Mouse (Mus musculus) limb, embryonic 14.5 days (tissue): Measurements from ENCODE around the gene Spdl1. TPM values are rescaled to one million over a fixed set of nuclear protein-coding genes. Genes with fewer than 3 reads are reported as not detected.

Experiments
- ATAC-seq: fragments of 200-750 bp; cut with Nextera tagmentation; 2 replicates; pipeline ENCODE4 v1.8.0; 2017; ENCODE audit warnings: low read depth, moderate number of reproducible peaks, moderate TSS enrichment; ENCODE audit not compliant: low FRiP score
- DNase-seq: peaks from one replicate; pipeline ENCODE4 v3.0.0-alpha.2; 2015; ENCODE audit warnings: low spot score
- H3K27ac ChIP-seq: fragments of 300-500 bp; sonication (generic); replicated peaks from 2 replicates; pipeline ENCODE4 v1.5.1; 2014; ENCODE audit warnings: low read depth, mild to moderate bottlenecking, low read length, moderate library complexity, mixed read lengths
- H3K27me3 ChIP-seq: fragments of 300-500 bp; sonication (generic); 2 replicates; pipeline ENCODE4 v1.6.1; 2014; ENCODE audit warnings: low read length, mixed read lengths; ENCODE audit not compliant: control insufficient read depth, insufficient read depth
- H3K36me3 ChIP-seq: fragments of 300-500 bp; sonication (generic); 2 replicates; pipeline ENCODE4 v1.6.1; 2014; ENCODE audit warnings: mild to moderate bottlenecking, low read length, moderate library complexity, mixed read lengths; ENCODE audit not compliant: control insufficient read depth, insufficient read depth
- H3K4me1 ChIP-seq: fragments of 300-500 bp; sonication (generic); 2 replicates; pipeline ENCODE4 v1.6.1; 2014; ENCODE audit warnings: antibody characterized with exemption, low read length, mixed read lengths; ENCODE audit not compliant: control insufficient read depth, insufficient read depth
- H3K4me2 ChIP-seq: fragments of 300-500 bp; sonication (generic); replicated peaks from 2 replicates; pipeline ENCODE4 v1.6.1; 2014; ENCODE audit warnings: low read depth, mild to moderate bottlenecking, low read length, moderate library complexity; ENCODE audit not compliant: severe bottlenecking
- H3K4me3 ChIP-seq: fragments of 300-500 bp; sonication (generic); replicated peaks from 2 replicates; pipeline ENCODE4 v1.5.1; 2014; ENCODE audit warnings: low read length
- H3K9ac ChIP-seq: fragments of 300-500 bp; sonication (generic); 2 replicates; pipeline ENCODE4 v1.6.1; 2014; ENCODE audit warnings: mild to moderate bottlenecking, low read depth, low read length, moderate library complexity; ENCODE audit not compliant: severe bottlenecking
- H3K9me3 ChIP-seq: fragments of 300-500 bp; sonication (generic); 2 replicates; pipeline ENCODE4 v1.6.1; 2016; ENCODE audit warnings: low read length; ENCODE audit not compliant: control insufficient read depth
- POLR2A ChIP-seq: fragments of 200-500 bp; IDR thresholded peaks from 2 replicates; pipeline ENCODE4 v1.8.0; 2012; ENCODE audit warnings: inconsistent platforms, mild to moderate bottlenecking, moderate library complexity, borderline replicate concordance; ENCODE audit not compliant: insufficient read depth, insufficient read length; ENCODE audit errors: extremely low read depth
- WGBS: fragments of 180-500 bp; shearing (Covaris S2); extraction: QIAGEN DNeasy Blood & Tissue Kit; methylation state at CpG from one replicate; pipeline ENCODE4 v1.1.7; 2014; 5-methylcytosine and 5-hydroxymethylcytosine counted together
- polyA plus RNA-seq, 2 experiments: library from polyadenylated mRNA; depleted of rRNA in 1 of 2; stranded (reverse) in 1 of 2; unstranded in 1 of 2; fragments of >200 nt; fragmentation: Nextera tagmentation in 1 of 2; extraction: Ambion mirVana in 1 of 2; gene quantifications; 2 replicates each; pipeline versions ENCODE4 v1.2.1 to v1.2.3; 2012 to 2014

The Spdl1 gene
- polyA plus RNA-seq, 2 experiments = 14.1 to 16.1 TPM

DNA sequence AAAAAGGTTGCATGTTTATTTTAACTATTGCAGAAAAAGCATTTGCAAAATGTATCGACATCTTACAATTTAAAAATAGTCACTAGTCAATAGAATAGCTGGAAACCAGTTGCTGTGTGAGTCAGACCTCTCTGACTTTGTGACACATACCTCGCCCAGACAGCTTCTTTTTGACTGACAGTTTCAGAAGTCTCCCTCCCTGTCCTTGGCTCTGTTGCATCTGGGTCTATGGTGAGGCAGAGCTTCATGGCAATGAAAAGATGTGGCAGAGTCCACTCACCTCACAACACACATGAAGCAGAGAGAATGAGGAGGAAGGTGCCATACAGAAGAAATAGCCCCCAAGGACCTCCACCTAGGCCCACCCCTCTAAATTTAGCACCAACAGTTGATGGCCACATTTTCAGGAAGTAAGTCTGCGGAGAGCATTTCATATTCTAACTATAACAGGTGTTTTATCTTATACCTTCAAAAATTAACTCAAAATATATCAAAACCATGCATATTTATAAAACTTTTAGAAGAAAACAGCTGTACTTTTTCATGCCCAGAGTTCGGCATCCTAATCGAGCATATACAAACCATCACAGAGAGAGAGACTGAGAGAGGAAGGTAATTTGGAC, 69.6 kb downstream of the Spdl1 start:
- Histone ChIP-seq H3K9me3 (no peaks in the 10 kb centered on the region), H3K4me3 (no peak overlapping the region), H3K4me2 (no peak overlapping the region), H3K9ac (no peak overlapping the region), H3K4me1 (no peaks in the 10 kb centered on the region), H3K27ac (no peak overlapping the region), H3K36me3 (no peaks in the 10 kb centered on the region), H3K27me3 (no peaks in the 10 kb centered on the region)
- WGBS = 80% methylated on average over 5 of the region's 5 CpGs
- DNase-seq (no peak), ATAC-seq (no peak)
- TF ChIP-seq POLR2A = no peak

GRCm38 (mm10) chr11:34762570-34763127, 70.8 kb downstream of the Spdl1 start:
- no peaks in the 10 kb centered on the region; the same call in 1 of the 2 replicates for H3K4me1 ChIP-seq
- no peak overlapping the region for H3K4me2 ChIP-seq
- H3K4me3 ChIP-seq = no peak overlapping the region
- no peaks in the 10 kb centered on the region for H3K27me3 ChIP-seq
- no peak for TF ChIP-seq POLR2A
- H3K27ac ChIP-seq = no peak overlapping the region
- DNase-seq (no peak), ATAC-seq (no peak)
- no peaks in the 10 kb centered on the region for H3K9me3 ChIP-seq
- H3K9ac ChIP-seq = no peak overlapping the region
- WGBS = 94% methylated on average over 5 of the region's 5 CpGs
- no peaks in the 10 kb centered on the region for H3K36me3 ChIP-seq

DNA sequence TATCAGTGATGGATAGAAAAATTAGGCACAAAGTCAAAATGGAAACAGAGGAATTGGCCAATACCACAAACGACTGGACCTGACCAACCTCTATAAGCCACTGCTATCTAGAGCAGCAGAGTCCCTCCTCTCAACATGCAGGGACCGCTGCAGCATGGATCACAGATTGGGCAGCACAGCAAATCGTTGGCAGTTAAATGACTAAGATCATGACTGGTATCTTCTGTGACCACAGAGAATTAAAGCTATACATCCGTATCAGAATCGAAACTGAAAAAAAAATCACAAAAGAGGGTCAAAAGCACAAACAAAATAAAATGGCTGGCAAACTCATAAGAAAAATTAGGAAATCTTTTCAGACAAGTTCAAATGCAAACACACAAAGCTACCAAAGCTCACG, 71.3 kb downstream of the Spdl1 start:
- Histone ChIP-seq H3K4me2 (no peak overlapping the region), H3K9me3 (no peaks in the 10 kb centered on the region), H3K27ac (no peak overlapping the region), H3K4me3 (no peak overlapping the region), H3K9ac (no peak overlapping the region), H3K4me1 (no peaks in the 10 kb centered on the region; the same call in 1 of the 2 replicates), H3K27me3 (no peaks in the 10 kb centered on the region), H3K36me3 (no peaks in the 10 kb centered on the region)
- DNase-seq (no peak), ATAC-seq (no peak)
- TF ChIP-seq POLR2A = no peak
- 86% methylated on average over 6 of the region's 6 CpGs for WGBS

DNA sequence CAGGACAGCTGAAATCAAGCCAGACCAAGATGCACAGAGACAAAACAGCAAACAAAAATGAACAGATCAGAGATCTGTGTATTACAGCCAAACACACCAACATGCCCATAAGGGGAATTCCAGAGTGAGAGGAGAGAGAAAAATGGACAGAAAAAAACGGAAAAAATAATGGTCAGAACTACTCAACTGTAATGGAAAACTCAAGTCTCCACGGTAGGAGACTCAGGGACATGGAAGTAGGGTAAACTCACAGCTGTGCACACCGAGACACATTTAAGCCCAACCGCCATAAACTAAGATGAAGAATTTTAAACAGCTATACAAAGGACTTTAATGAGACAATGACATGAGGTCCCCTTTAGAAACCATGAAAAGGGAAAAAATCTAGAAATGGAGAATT, 73.9 kb downstream of the Spdl1 start:
- H3K27me3 ChIP-seq = no peaks in the 10 kb centered on the region
- no peaks in the 10 kb centered on the region; the same call in 1 of the 2 replicates for H3K4me1 ChIP-seq
- H3K9me3 ChIP-seq = no peaks in the 10 kb centered on the region
- H3K9ac ChIP-seq = no peak overlapping the region
- TF ChIP-seq POLR2A = no peak
- DNase-seq = no peak
- H3K36me3 ChIP-seq = no peaks in the 10 kb centered on the region
- WGBS = 74% methylated on average over 4 of the region's 4 CpGs
- no peak for ATAC-seq
- H3K4me2 ChIP-seq = no peak overlapping the region
- no peak overlapping the region for H3K27ac ChIP-seq
- H3K4me3 ChIP-seq = no peak overlapping the region

Other genes with a start within 250 kb of the Spdl1 start
- 1.2 and 1.6 TPM in 2 replicates for gene Dock2, start 49.7 kb downstream of the Spdl1 start, polyA plus RNA-seq (2012; rRNA removed)
- gene Dock2, start 49.7 kb downstream of the Spdl1 start, polyA plus RNA-seq (2014; fragmentation: Nextera tagmentation; extraction: Ambion mirVana) = 2.5 and 2.6 TPM in 2 replicates